11 mouse cellular contexts compared by ENCODE assay signal in the genomic region with DNA sequence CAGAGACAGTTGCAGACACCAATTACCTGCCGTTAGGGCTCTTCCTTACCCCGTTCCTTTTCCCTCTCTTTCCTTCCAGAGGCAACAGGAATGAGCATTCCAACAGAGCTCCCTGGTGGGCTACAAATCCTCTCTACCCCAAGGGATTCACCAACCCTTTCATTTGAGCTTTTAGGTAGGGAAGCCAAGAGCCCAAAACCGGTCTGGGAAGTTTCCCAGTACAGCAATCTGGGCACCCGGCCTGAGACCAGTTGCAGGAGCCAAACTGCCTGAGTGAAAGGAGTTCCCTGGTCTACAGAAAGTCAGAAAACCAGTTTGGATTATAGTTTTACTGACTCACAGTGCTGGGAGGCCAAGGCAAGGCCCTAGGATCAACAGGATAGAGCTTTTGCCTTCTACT.
DNase-seq lines count a peak whose midpoint lies in the region; ATAC-seq and TF ChIP-seq lines count a peak whose summit lies in the region.
"Had no signal": no experiment of that assay in that cellular context is flagged by ENCODE, and none has a peak within 500 bp of the region (broad histone marks: within the 10 kb centered on the region; RNA-seq: fewer than 3 reads in every experiment).

No protein-coding gene starts in this region.

- no peaks in the 10 kb centered on the region for H3K9me3 ChIP-seq in kidney, embryonic 15.5 days (replicated peaks)
- H3K9me3 ChIP-seq: hindbrain, embryonic 10.5 days had no signal

- no peaks in the 10 kb centered on the region for H3K27me3 ChIP-seq in kidney, adult 2 months (replicated peaks; ENCODE audit: control insufficient read depth, insufficient read depth, low read length)
- H3K27me3 ChIP-seq in kidney, embryonic 15.5 days, result peaks cover 6% of the 10 kb centered on the region; the same call in 1 of the 2 replicates

- H3K4me3 ChIP-seq in kidney, adult 2 months (ENCODE audit: insufficient read depth, low read depth, low read length), result no peak overlapping the region
- H3K4me3 ChIP-seq in kidney, embryonic 15.5 days (replicated peaks), result no peak overlapping the region
- no peak overlapping the region for H3K4me3 ChIP-seq in left cerebral cortex, adult 2 months
- H3K4me3 ChIP-seq: hindbrain, embryonic 10.5 days had no signal

- no peak overlapping the region for H3K9ac ChIP-seq in kidney, embryonic 15.5 days

- no peak for TF ChIP-seq POLR2A in kidney, adult 2 months (IDR thresholded peaks at IDR 0.05; ENCODE audit: low read depth, low read length)

- no peaks in the 10 kb centered on the region for H3K36me3 ChIP-seq in kidney, adult 2 months (ENCODE audit: control insufficient read depth, insufficient read depth, low read length)
- no peaks in the 10 kb centered on the region for H3K36me3 ChIP-seq in kidney, embryonic 15.5 days
- H3K36me3 ChIP-seq: hindbrain, embryonic 10.5 days had no signal

- intact Hi-C loops in left cerebral cortex, adult 2 months (cut with DNase I), result no loop called here

- DNase-seq in kidney, adult 2 months, result peak; percentile 46
- DNase-seq in adrenal gland, postnatal 14 days, result peak; percentile 40
- DNase-seq in gastrocnemius, postnatal 4 days (ENCODE audit: low spot score in 2 of 2), result peak; percentile 17 to 48
- peak; percentile 4 to 19 for DNase-seq in lung, postnatal 4 days
- no peak for DNase-seq in thymus, postnatal 4 days
- no peak for DNase-seq in spleen, postnatal 4 days (ENCODE audit: low spot score in 2 of 2)
- no peak for DNase-seq in left cerebral cortex, adult 2 months (ENCODE audit: extremely low spot score in 1 of 2, low spot score in 2 of 2)
- DNase-seq: thymus, adult 18-20 months had no signal

- no peaks in the 10 kb centered on the region for H3K4me1 ChIP-seq in kidney, adult 2 months (ENCODE audit: control insufficient read depth, insufficient read depth, low read length)
- H3K4me1 ChIP-seq in kidney, embryonic 15.5 days, result no peaks in the 10 kb centered on the region
- H3K4me1 ChIP-seq: hindbrain, embryonic 10.5 days had no signal

- TF ChIP-seq CTCF in kidney, adult 2 months (conservative IDR thresholded peaks at IDR 0.05; ENCODE audit: insufficient read depth, insufficient read length, low read depth, low read length), result no peak
- TF ChIP-seq CTCF in left cerebral cortex, adult 2 months (IDR thresholded peaks at IDR 0.05), result no peak

- H3K4me2 ChIP-seq in kidney, embryonic 15.5 days, result no peak overlapping the region
- H3K4me2 ChIP-seq: liver, embryonic 11.5 days had no signal

- peak overlapping the region; percentile 39 for H3K27ac ChIP-seq in kidney, adult 2 months (ENCODE audit: insufficient read depth, low read depth, low read length)
- H3K27ac ChIP-seq in kidney, embryonic 15.5 days, result no peak overlapping the region
- H3K27ac ChIP-seq in left cerebral cortex, adult 2 months, result no peak overlapping the region
- H3K27ac ChIP-seq: hindbrain, embryonic 10.5 days had no signal

- WGBS in kidney, adult 2 months, result 45% methylated on average over 4 of the region's 4 CpGs
- WGBS in kidney, embryonic 15.5 days, result 47% methylated on average over 4 of the region's 4 CpGs

- no peak for ATAC-seq in kidney, embryonic 15.5 days (replicated peaks; ENCODE audit: low FRiP score)

Comparison
In these comparisons a context has a peak if more than half of its experiments do, and no peak if none do; other contexts are left out.
1. DNase-seq: peak in kidney, adult 2 months (single experiment), adrenal gland, postnatal 14 days (single experiment), gastrocnemius, postnatal 4 days (2 of 2) and lung, postnatal 4 days (2 of 2); none in thymus, postnatal 4 days (single experiment), spleen, postnatal 4 days (0 of 2) and left cerebral cortex, adult 2 months (0 of 2).